31 mouse cellular contexts compared by ENCODE assay signal in genomic region chr16:66017040-66017439, GRCm38 (mm10).
DNase-seq lines count a peak whose midpoint lies in the region; ATAC-seq and TF ChIP-seq lines count a peak whose summit lies in the region.
"Had no signal": no experiment of that assay in that cellular context is flagged by ENCODE, and none has a peak within 500 bp of the region (broad histone marks: within the 10 kb centered on the region; RNA-seq: fewer than 3 reads in every experiment).

No protein-coding gene starts in this region.

- no peak overlapping the region for H3K4me2 ChIP-seq in intestine, embryonic 16.5 days (ENCODE audit: low read depth, low read length)
- H3K4me2 ChIP-seq in intestine, embryonic 15.5 days (replicated peaks), result no peak overlapping the region
- H3K4me2 ChIP-seq: embryonic facial prominence, embryonic 15.5 days; forebrain, embryonic 12.5 days; hindbrain, embryonic 12.5 days; limb, embryonic 15.5 days; liver, embryonic 13.5 days; midbrain, embryonic 15.5 days; neural tube, embryonic 15.5 days had no signal

- no peak for TF ChIP-seq POLR2A in lung, adult 2 months (IDR thresholded peaks at IDR 0.05; ENCODE audit: borderline replicate concordance, extremely low read depth, low read depth, low read length)

- no peak overlapping the region for H3K4me3 ChIP-seq in gastrocnemius, adult 2 months
- no peak overlapping the region for H3K4me3 ChIP-seq in intestine, embryonic 16.5 days (ENCODE audit: low read length)
- no peak overlapping the region for H3K4me3 ChIP-seq in intestine, embryonic 15.5 days (replicated peaks)
- H3K4me3 ChIP-seq in lung, adult 2 months (replicated peaks; ENCODE audit: extremely low read depth, low read depth, low read length), result no peak overlapping the region
- H3K4me3 ChIP-seq: embryonic facial prominence, embryonic 10.5 days; embryonic facial prominence, embryonic 15.5 days; forebrain, embryonic 12.5 days; hindbrain, embryonic 12.5 days; limb, embryonic 10.5 days; limb, embryonic 15.5 days; liver, embryonic 13.5 days; midbrain, embryonic 10.5 days; midbrain, embryonic 15.5 days; neural tube, embryonic 15.5 days had no signal

- no peaks in the 10 kb centered on the region for H3K9me3 ChIP-seq in intestine, embryonic 16.5 days (ENCODE audit: control insufficient read depth, low read length)
- H3K9me3 ChIP-seq in intestine, embryonic 15.5 days, result no peaks in the 10 kb centered on the region
- H3K9me3 ChIP-seq: embryonic facial prominence, embryonic 10.5 days; embryonic facial prominence, embryonic 15.5 days; forebrain, embryonic 12.5 days; hindbrain, embryonic 12.5 days; limb, embryonic 10.5 days; limb, embryonic 15.5 days; liver, embryonic 13.5 days; midbrain, embryonic 10.5 days; midbrain, embryonic 15.5 days; neural tube, embryonic 15.5 days had no signal

- no peak overlapping the region for H3K9ac ChIP-seq in intestine, embryonic 16.5 days (ENCODE audit: low read depth, low read length)
- no peak overlapping the region for H3K9ac ChIP-seq in intestine, embryonic 15.5 days
- H3K9ac ChIP-seq: embryonic facial prominence, embryonic 15.5 days; forebrain, embryonic 12.5 days; forebrain, postnatal 0 days; hindbrain, embryonic 12.5 days; limb, embryonic 15.5 days; liver, embryonic 13.5 days; midbrain, embryonic 15.5 days; neural tube, embryonic 15.5 days had no signal

- no peaks in the 10 kb centered on the region for H3K4me1 ChIP-seq in intestine, embryonic 16.5 days (ENCODE audit: control insufficient read depth, insufficient read depth, low read length)
- H3K4me1 ChIP-seq in intestine, embryonic 15.5 days (replicated peaks), result no peaks in the 10 kb centered on the region
- no peaks in the 10 kb centered on the region for H3K4me1 ChIP-seq in lung, adult 2 months (ENCODE audit: control insufficient read depth, insufficient read depth, low read length)
- H3K4me1 ChIP-seq: embryonic facial prominence, embryonic 10.5 days; embryonic facial prominence, embryonic 15.5 days; forebrain, embryonic 12.5 days; hindbrain, embryonic 12.5 days; limb, embryonic 10.5 days; limb, embryonic 15.5 days; liver, embryonic 13.5 days; neural tube, embryonic 15.5 days had no signal

- DNase-seq in gastrocnemius, adult 2 months, result peak; percentile 22
- no peak for DNase-seq in gastrocnemius, postnatal 4 days (ENCODE audit: low spot score in 2 of 2)
- peak; percentile 15 for DNase-seq in lung, postnatal 36 days
- DNase-seq in lung, adult 2 months, result no peak
- DNase-seq in layer of hippocampus, adult 9-11 months, result no peak
- DNase-seq in layer of hippocampus, adult 8-10 months (ENCODE audit: low spot score in 2 of 2), result no peak
- DNase-seq: adrenal gland, adult 2 months; forebrain, postnatal 0 days; gastrocnemius, postnatal 10 days; kidney, adult 11 months; kidney, postnatal 36 days; liver, embryonic 13.5 days; retina, postnatal 1 day; right cerebral cortex, postnatal 25 days; spleen, adult 18-20 months; thymus, adult 2 months; thymus, postnatal 36 days had no signal

- intact Hi-C loops in gastrocnemius, adult 2 months (cut with DNase I), result no loop called here

- H3K27me3 ChIP-seq in intestine, embryonic 16.5 days (replicated peaks; ENCODE audit: control insufficient read depth, insufficient read depth, low read length), result no peaks in the 10 kb centered on the region
- no peaks in the 10 kb centered on the region for H3K27me3 ChIP-seq in intestine, embryonic 15.5 days (replicated peaks)
- H3K27me3 ChIP-seq: CH12.LX; embryonic facial prominence, embryonic 15.5 days; forebrain, embryonic 12.5 days; hindbrain, embryonic 12.5 days; limb, embryonic 15.5 days; liver, embryonic 13.5 days; midbrain, embryonic 15.5 days; neural tube, embryonic 15.5 days had no signal

- no peaks in the 10 kb centered on the region for H3K36me3 ChIP-seq in intestine, embryonic 16.5 days (ENCODE audit: control insufficient read depth, insufficient read depth, low read length)
- no peaks in the 10 kb centered on the region for H3K36me3 ChIP-seq in intestine, embryonic 15.5 days
- H3K36me3 ChIP-seq: embryonic facial prominence, embryonic 10.5 days; embryonic facial prominence, embryonic 15.5 days; forebrain, embryonic 12.5 days; hindbrain, embryonic 12.5 days; limb, embryonic 10.5 days; limb, embryonic 15.5 days; liver, embryonic 13.5 days; midbrain, embryonic 10.5 days; midbrain, embryonic 15.5 days; neural tube, embryonic 15.5 days had no signal

- ATAC-seq in intestine, embryonic 16.5 days, result peak; percentile 44
- ATAC-seq in intestine, embryonic 15.5 days, result no peak
- ATAC-seq: activated CD4-positive, CD25-positive, alpha-beta regulatory T cell, adult 4 months; forebrain, postnatal 0 days; hindbrain, postnatal 0 days; midbrain, embryonic 15.5 days had no signal

- no peak for TF ChIP-seq CTCF in gastrocnemius, adult 2 months (IDR thresholded peaks at IDR 0.05)
- TF ChIP-seq CTCF in lung, adult 2 months (IDR thresholded peaks at IDR 0.05; ENCODE audit: insufficient read depth, low read length), result no peak

- peak overlapping the region; percentile 2; the same call in 1 of the 2 replicates for H3K27ac ChIP-seq in gastrocnemius, adult 2 months
- no peak overlapping the region for H3K27ac ChIP-seq in intestine, embryonic 16.5 days (ENCODE audit: low read length)
- H3K27ac ChIP-seq in intestine, embryonic 15.5 days, result no peak overlapping the region
- H3K27ac ChIP-seq: embryonic facial prominence, embryonic 10.5 days; embryonic facial prominence, embryonic 15.5 days; forebrain, embryonic 12.5 days; hindbrain, embryonic 12.5 days; hindbrain, postnatal 0 days; limb, embryonic 10.5 days; limb, embryonic 15.5 days; liver, embryonic 13.5 days; midbrain, embryonic 10.5 days; midbrain, embryonic 15.5 days; neural tube, embryonic 15.5 days had no signal

- 54% methylated on average over 2 of the region's 2 CpGs for WGBS in intestine, embryonic 16.5 days
- WGBS in intestine, embryonic 15.5 days, result 60% methylated on average over 2 of the region's 2 CpGs
- WGBS in lung, adult 2 months, result 56% methylated on average over 2 of the region's 2 CpGs

Comparison
In these comparisons a context has a peak if more than half of its experiments do, and no peak if none do; other contexts are left out.
1. DNase-seq: peak in gastrocnemius, adult 2 months (single experiment) and lung, postnatal 36 days (single experiment); none in gastrocnemius, postnatal 4 days (0 of 2), lung, adult 2 months (single experiment), layer of hippocampus, adult 9-11 months (single experiment) and layer of hippocampus, adult 8-10 months (0 of 2).